Mouse (Mus musculus) limb, embryonic 13.5 days (tissue): ENCODE measurements around the gene Tprkb. TPM values are rescaled to one million over a fixed set of nuclear protein-coding genes. Genes with fewer than 3 reads are reported as not detected.
"Not testable (repeated sequence)": the region's sequence is repeated elsewhere in the genome, so short reads cannot be mapped to it uniquely, and the experiment has no call there.

Experiments used
- ATAC-seq: fragments of 200-750 bp; cut with Nextera tagmentation; 2 replicates; pipeline ENCODE4 v1.8.0; 2017; ENCODE audit warnings: low read depth, moderate number of reproducible peaks, moderate TSS enrichment; ENCODE audit not compliant: low FRiP score
- H3K27ac ChIP-seq: fragments of 300-500 bp; sonication (generic); 2 replicates; pipeline ENCODE4 v1.5.1; 2015; ENCODE audit warnings: inconsistent platforms, mild to moderate bottlenecking, moderate library complexity
- H3K27me3 ChIP-seq: fragments of 300-500 bp; sonication (generic); 2 replicates; pipeline ENCODE4 v1.6.1; 2015; ENCODE audit warnings: mild to moderate bottlenecking, inconsistent platforms
- H3K36me3 ChIP-seq: fragments of 300-500 bp; sonication (generic); 2 replicates; pipeline ENCODE4 v1.6.1; 2015; ENCODE audit warnings: inconsistent platforms, mild to moderate bottlenecking, moderate library complexity
- H3K4me1 ChIP-seq: fragments of 300-500 bp; sonication (generic); 2 replicates; pipeline ENCODE4 v1.6.1; 2015; ENCODE audit warnings: inconsistent platforms
- H3K4me2 ChIP-seq: fragments of 300-500 bp; sonication (generic); replicated peaks from 2 replicates; pipeline ENCODE4 v1.6.1; 2015; ENCODE audit warnings: inconsistent platforms, mild to moderate bottlenecking, moderate library complexity
- H3K4me3 ChIP-seq: fragments of 300-500 bp; sonication (generic); 2 replicates; pipeline ENCODE4 v1.5.1; 2015; ENCODE audit warnings: moderate library complexity, mild to moderate bottlenecking, inconsistent platforms
- H3K9ac ChIP-seq: fragments of 300-500 bp; sonication (generic); 2 replicates; pipeline ENCODE4 v1.6.1; 2015; ENCODE audit warnings: mild to moderate bottlenecking, inconsistent platforms
- H3K9me3 ChIP-seq: fragments of 300-500 bp; sonication (generic); 2 replicates; pipeline ENCODE4 v1.6.1; 2016; ENCODE audit warnings: inconsistent platforms
- WGBS: fragments of 180-500 bp; shearing (Covaris S2); methylation state at CpG from one replicate; pipeline ENCODE4 v1.1.7; 2015; 5-methylcytosine and 5-hydroxymethylcytosine counted together
- polyA plus RNA-seq: library from polyadenylated mRNA; unstranded; fragments of >200 nt; fragmentation: Nextera tagmentation; extraction: Ambion mirVana; gene quantifications from 2 replicates; pipeline ENCODE4 v1.2.1, GENCODE M21; 2015

Gene Tprkb
- polyA plus RNA-seq, 1 experiment from 2014 or later: 38.8 TPM

DNA sequence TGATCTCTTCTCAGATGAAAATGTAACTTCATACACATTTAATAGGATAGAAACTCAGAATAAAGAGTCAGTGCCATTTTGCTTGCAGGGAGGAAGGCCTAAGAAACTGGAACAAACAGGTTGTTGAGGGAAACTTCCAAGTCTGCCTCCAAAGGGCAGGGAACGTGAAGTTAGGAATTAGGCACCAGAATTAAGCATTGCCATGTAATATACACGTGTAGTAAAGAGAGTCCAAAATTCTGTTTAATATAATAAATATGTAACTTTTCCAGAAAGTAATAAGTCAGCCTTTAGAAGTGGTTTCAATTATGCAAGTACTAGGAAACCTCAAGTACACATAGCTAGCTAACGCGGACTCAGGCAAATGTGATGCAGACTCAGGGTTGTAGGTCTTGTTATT lies 7.7 kb downstream of the Tprkb start:
- 79% methylated on average over 4 of the region's 4 CpGs for WGBS

DNA sequence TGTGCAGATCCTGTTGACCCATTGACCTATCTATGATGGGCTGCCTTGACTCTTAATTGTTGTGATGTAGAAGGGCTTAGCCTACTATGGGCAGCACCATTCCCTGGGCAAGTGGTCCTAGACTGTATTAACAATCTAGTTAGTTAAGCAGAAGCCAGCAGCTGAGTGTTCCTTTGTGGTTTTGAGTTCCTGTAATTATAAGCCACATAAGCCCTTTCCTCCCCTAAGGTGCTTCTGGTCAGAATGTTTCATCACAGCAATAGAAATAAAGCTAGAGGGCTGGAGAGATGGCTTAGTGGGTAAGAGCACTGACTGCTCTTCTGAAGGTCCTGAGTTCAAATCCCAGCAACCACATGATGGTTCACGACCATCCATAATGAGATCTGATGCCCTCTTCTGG lies 12.0 kb downstream of the Tprkb start:
- no peak for ATAC-seq
- Histone ChIP-seq H3K4me2 (no peak overlapping the region), H3K27me3 (no peaks in the 10 kb centered on the region), H3K9me3 (no peaks in the 10 kb centered on the region), H3K36me3 (peaks cover 69% of the 10 kb centered on the region), H3K27ac (no peak overlapping the region), H3K4me3 (no peak overlapping the region), H3K9ac (no peak overlapping the region), H3K4me1 (no peaks in the 10 kb centered on the region)
- 94% methylated on average over 1 of the region's 1 CpGs for WGBS

More for the DNA sequence above, 7.7 kb downstream of the Tprkb start:
- Histone ChIP-seq H3K27ac (no peak overlapping the region), H3K4me1 (peaks cover 13% of the 10 kb centered on the region), H3K27me3 (no peaks in the 10 kb centered on the region), H3K36me3 (peaks cover 29% of the 10 kb centered on the region), H3K9me3 (no peaks in the 10 kb centered on the region), H3K9ac (no peak overlapping the region), H3K4me2 (no peak overlapping the region), H3K4me3 (no peak overlapping the region)
- no peak for ATAC-seq

DNA sequence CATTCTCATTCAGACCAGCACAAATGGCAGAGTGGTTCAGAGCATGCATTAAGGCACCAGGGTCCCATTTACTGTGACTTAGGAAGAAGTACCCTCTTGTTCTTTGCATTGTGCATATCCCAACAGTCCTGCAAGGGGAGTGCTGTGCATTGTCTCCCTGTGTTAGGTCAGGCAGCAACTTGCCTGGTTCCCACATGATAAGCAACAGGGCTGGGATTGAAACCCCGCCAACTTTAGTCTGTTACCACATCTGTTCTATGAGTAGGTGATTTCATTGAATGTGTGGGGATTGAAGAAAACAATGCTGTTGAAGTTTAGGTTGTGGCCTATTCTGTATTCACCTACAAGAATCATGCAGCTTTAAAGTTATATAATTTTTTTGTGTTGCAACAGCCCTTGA lies 15.0 kb downstream of the Tprkb start:
- Histone ChIP-seq H3K4me1 (no peaks in the 10 kb centered on the region), H3K27ac (no peak overlapping the region), H3K4me3 (no peak overlapping the region), H3K9ac (no peak overlapping the region), H3K9me3 (no peaks in the 10 kb centered on the region), H3K36me3 (peaks cover 85% of the 10 kb centered on the region), H3K27me3 (no peaks in the 10 kb centered on the region), H3K4me2 (no peak overlapping the region)
- WGBS: 97% methylated on average over 1 of the region's 1 CpGs
- no peak for ATAC-seq

DNA sequence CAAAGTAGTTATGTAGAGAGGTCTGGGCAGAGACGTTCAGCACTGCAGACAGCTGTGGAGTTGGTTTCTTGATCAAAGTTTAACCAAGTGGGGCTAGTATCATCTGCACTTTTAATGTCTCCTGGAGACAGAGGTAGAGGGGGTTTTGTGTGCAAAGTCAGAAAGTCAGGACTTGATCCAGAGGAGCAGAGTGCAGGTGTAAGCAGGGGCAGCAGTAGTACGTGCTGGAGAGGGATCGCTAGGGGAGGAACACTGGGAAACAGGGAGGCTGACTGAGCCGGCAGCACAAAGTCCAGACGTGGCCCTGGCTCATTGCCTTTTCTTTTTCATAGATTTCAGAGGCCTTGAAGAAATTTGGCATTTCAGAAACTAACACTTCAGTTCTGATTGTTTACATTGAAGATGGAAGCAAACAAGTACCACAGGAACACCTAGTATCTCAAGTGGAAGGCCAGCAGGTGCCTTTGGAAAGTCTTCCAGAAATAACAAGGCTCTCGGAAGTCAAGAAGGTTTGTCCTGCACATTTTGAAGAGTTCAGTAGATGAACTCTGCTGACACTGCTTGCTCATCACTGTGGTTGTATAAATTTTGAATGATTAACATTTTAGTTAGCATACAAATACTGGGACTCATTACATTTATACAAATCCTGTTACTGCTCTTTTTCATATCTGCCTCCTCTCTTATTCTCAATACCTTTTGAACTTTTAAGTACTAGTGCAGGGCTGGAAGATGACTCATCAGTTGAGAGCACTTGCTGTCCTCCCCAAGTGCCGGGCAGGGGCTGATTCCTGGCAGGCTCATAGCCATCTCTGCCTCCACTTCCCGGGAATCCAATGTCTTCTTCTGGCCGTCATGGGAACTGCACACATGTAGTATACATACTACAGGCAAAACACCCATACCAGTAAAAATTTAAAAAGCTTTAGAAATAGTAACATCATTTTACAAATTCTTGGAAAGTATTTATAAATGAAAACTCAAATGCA lies 16.1 kb downstream of the Tprkb start:
- Histone ChIP-seq H3K4me2 (no peak overlapping the region), H3K9ac (no peak overlapping the region), H3K27me3 (no peaks in the 10 kb centered on the region), H3K4me1 (no peaks in the 10 kb centered on the region), H3K9me3 (no peaks in the 10 kb centered on the region), H3K4me3 (no peak overlapping the region), H3K27ac (no peak overlapping the region), H3K36me3 (peaks cover 76% of the 10 kb centered on the region)
- no peak for ATAC-seq
- WGBS: 93% methylated on average over 9 of the region's 9 CpGs

DNA sequence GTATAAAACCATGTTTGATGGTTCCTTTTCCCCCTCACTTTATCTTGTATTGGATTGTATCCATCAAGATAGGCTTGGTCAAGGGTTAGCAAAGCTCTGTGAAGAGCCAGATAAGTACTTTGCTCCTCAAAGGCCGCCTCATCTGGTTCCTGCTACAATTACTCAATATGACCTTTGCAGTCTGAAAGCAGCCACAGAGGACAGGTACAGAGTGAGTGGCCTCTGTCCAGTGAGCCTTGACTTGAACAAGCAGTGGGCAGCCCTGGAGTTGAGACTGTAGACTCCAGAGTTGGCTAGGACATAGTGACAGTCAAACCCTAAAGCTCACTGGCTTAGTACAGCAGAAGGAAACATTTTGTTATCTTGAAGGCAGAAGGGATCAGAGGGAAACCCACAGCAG lies 17.6 kb downstream of the Tprkb start:
- Histone ChIP-seq H3K4me1 (no peaks in the 10 kb centered on the region), H3K27me3 (no peaks in the 10 kb centered on the region), H3K4me2 (no peak overlapping the region), H3K4me3 (no peak overlapping the region), H3K9ac (no peak overlapping the region), H3K27ac (no peak overlapping the region), H3K36me3 (peaks cover 69% of the 10 kb centered on the region), H3K9me3 (no peaks in the 10 kb centered on the region)
- no peak for ATAC-seq
- WGBS: 76% methylated on average over 1 of the region's 1 CpGs

DNA sequence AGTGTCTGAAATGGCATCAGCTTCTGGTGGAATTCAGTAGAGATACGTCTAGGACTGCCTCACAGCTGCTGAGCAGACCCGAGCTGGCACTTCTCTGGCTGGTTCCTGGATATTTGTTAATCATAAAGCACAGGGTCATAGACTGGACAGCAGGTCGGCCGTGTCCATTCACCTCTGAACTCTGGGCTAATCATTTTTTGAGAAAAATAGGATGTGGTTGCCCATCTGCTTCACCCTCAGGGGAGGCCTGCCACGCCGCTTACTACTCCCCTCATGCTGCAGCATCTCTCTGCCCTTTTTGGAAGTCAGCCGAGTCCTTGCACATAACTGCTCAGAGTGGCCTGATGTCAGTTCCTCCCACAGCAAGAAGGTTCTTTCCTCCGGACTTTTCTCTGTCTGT lies 22.4 kb downstream of the Tprkb start:
- no peak overlapping the region for H3K4me2 ChIP-seq
- ATAC-seq: no peak
- H3K36me3 ChIP-seq: peaks cover 25% of the 10 kb centered on the region
- no peak overlapping the region for H3K27ac ChIP-seq
- no peaks in the 10 kb centered on the region for H3K9me3 ChIP-seq
- no peaks in the 10 kb centered on the region for H3K27me3 ChIP-seq
- H3K4me3 ChIP-seq: no peak overlapping the region
- 82% methylated on average over 8 of the region's 8 CpGs for WGBS
- H3K9ac ChIP-seq: no peak overlapping the region
- peaks cover 4% of the 10 kb centered on the region; the same call in 1 of the 2 replicates for H3K4me1 ChIP-seq

DNA sequence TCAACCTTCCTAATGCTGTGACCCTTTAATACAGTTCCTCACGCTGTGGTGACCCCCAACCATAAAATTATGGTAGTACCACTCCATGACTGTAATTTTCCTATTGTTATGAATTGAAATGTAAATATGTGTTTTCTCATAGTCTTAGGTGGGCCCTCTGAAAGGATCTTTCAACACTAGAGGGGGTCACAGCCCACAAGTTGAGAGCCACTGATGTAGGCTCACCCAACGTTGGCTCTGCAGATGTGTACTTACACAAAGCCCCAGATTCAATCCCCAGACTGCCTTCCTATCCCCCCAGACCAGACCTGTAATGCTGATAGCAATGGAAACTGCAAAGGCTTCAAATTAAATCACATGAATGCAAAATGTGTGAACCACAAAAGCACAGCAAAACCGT lies 24.0 kb downstream of the Tprkb start:
- Histone ChIP-seq H3K36me3 (peaks cover 11% of the 10 kb centered on the region), H3K9me3 (no peaks in the 10 kb centered on the region), H3K4me1 (peaks cover 4% of the 10 kb centered on the region; the same call in 1 of the 2 replicates), H3K4me2 (no peak overlapping the region), H3K4me3 (no peak overlapping the region), H3K9ac (no peak overlapping the region), H3K27ac (no peak overlapping the region), H3K27me3 (no peaks in the 10 kb centered on the region)
- ATAC-seq: no peak
- 64% methylated on average over 3 of the region's 3 CpGs for WGBS

DNA sequence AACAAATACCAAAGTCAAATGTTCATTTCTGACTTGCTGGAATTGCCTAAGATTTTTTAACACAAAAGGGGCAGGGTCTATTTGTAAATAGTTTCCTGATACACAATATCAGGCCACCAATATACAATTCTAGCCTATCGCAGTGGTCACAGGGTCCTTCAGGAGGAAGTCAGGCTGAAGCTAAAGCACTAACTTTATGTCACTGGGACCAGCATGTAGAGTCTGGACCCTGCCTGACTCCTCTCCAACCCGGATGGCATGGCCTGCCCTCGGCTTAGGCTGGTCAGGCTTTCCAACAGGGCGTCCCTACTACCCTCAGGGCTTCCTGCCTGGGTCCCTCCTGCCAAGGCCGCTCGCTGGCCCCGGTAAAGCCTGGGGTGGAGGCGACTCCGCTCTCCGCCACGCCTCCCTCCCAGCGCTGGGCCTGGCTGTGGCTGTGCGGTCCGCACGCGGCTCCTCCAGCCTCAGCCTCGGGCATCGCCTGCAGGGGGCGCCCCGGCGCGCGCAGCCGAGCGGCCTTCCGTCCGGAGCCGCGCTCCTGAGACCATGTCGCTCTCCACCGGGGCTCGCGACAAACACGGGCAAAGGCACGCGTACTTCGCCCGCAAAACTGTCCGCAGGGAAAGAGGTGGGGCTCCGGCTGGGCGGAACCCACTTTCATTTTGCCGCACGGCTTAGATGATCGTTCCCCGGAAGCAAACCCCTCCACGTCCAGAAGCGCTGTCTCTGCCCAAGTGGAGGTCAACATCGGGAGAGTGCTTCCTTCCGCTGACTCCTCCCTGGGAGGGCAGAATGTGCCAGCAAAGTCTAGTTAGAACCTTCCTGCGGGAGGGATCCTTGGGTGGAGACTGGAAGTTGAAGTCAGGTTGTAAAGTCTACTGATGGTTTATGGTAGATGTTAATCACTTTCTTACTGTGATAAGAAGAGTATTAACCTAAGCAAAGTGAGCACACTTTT lies 25.1 kb downstream of the Tprkb start:
- Histone ChIP-seq H3K27ac (peak overlapping the region; percentile 33; the same call in 1 of the 2 replicates), H3K9ac (peak overlapping the region; percentile 67), H3K4me2 (peak overlapping the region; percentile 69), H3K4me3 (peak overlapping the region; percentile 52), H3K36me3 (peaks cover 11% of the 10 kb centered on the region)
- H3K27me3 ChIP-seq, H3K9me3 ChIP-seq, H3K4me1 ChIP-seq: not testable (repeated sequence)
- ATAC-seq: peak; percentile 94
- WGBS: 1% methylated on average over 49 of the region's 50 CpGs

DNA sequence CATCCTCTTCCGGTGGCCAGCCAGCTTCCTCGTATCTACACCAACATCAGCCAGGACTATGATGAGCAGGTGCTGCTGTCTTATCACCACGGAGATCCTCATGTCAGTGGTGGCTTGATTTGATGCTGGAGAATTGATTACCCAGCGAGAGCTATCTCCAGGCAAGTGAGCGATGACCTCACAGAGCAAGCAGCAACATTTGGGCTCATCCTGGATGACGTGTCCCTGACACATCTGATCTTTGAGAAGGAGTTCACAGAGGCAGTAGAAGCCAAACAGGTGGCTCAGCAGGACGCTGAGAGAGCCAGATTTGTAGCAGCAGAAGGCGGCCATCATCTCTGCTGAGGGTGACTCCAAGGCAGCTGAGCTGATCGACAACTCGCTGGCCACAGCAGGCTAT lies 27.0 kb downstream of the Tprkb start:
- Histone ChIP-seq H3K27ac (no peak overlapping the region), H3K27me3 (no peaks in the 10 kb centered on the region), H3K4me2 (no peak overlapping the region), H3K4me3 (no peak overlapping the region), H3K9ac (no peak overlapping the region), H3K9me3 (no peaks in the 10 kb centered on the region), H3K36me3 (peaks cover 19% of the 10 kb centered on the region), H3K4me1 (peaks cover 4% of the 10 kb centered on the region; the same call in 1 of the 2 replicates)
- WGBS: 71% methylated on average over 10 of the region's 10 CpGs
- ATAC-seq: no peak

DNA sequence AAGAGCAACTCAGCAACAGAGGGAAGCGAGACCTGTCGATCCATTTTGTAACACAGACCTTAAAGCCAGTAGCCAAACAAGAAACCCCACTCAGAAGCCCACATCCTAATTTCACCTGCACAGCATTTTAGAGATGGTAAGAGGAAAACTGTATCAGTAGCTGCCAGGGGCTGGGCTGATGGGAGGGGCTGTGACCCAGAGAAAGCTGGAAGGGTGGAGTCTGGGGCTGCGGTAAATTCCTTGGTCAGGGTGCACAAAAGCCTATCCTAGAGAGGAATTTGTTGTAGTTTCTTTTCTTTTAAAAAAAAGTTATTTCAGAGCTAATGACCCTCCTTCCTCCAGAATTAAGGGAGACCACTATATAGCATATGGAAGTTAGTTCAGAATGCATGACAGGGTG lies 30.8 kb downstream of the Tprkb start:
- Histone ChIP-seq H3K4me2 (no peak overlapping the region), H3K9ac (no peak overlapping the region), H3K4me1 (peaks cover 2% of the 10 kb centered on the region; the same call in 1 of the 2 replicates), H3K4me3 (no peak overlapping the region), H3K36me3 (peaks cover 56% of the 10 kb centered on the region), H3K9me3 (no peaks in the 10 kb centered on the region), H3K27ac (no peak overlapping the region), H3K27me3 (no peaks in the 10 kb centered on the region)
- ATAC-seq: no peak
- 100% methylated on average over 3 of the region's 3 CpGs for WGBS

DNA sequence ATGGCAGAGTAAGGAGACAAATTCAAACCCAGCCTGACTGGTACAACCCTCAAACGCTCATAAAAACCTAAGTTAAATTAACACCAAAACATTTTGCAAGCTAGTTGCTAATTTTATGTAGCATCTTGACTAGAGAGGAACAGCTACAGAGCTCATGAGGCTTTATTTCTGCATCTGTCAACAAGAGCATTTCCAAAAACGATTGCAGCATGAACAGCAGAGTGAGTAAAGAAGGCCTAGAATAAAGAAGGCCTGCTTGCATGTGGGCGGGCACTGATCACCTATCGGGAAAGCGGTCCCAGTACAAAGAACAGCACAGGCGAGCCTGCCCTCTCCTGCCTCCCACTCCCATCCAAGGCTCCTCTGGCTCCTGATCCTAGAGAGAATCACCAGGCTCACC lies 36.9 kb downstream of the Tprkb start:
- H3K9ac ChIP-seq: no peak overlapping the region
- H3K4me3 ChIP-seq: no peak overlapping the region

DNA sequence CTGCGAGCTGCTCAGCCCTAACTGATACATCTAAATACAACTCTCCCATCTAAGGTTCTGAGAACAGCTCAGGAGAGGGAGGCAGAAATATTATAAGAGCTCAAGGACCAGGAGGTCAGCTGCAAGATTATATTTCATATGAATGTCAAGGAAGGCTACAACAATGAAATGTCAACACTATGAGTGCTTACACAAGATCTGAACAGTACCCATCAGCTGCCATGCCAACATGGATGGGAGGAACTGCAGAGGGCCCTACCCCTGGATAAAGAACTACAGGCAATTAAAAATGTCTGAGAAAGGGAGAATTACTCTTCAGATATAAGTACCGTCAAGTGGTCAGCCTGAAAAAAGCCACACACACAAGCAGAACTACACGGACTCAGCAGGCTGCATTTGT lies 45.9 kb downstream of the Tprkb start:
- no peaks in the 10 kb centered on the region for H3K27me3 ChIP-seq
- no peak overlapping the region for H3K4me3 ChIP-seq
- H3K9ac ChIP-seq: no peak overlapping the region
- H3K36me3 ChIP-seq: peaks cover 51% of the 10 kb centered on the region
- no peak overlapping the region for H3K4me2 ChIP-seq
- ATAC-seq: no peak
- peaks cover 11% of the 10 kb centered on the region for H3K4me1 ChIP-seq
- no peaks in the 10 kb centered on the region for H3K9me3 ChIP-seq
- no peak overlapping the region for H3K27ac ChIP-seq
- WGBS: 92% methylated on average over 3 of the region's 3 CpGs

More for the DNA sequence above, 36.9 kb downstream of the Tprkb start:
- 86% methylated on average over 6 of the region's 6 CpGs for WGBS
- no peaks in the 10 kb centered on the region for H3K27me3 ChIP-seq
- H3K36me3 ChIP-seq: peaks cover 93% of the 10 kb centered on the region
- no peak overlapping the region for H3K27ac ChIP-seq
- no peak overlapping the region for H3K4me2 ChIP-seq
- no peak for ATAC-seq
- no peaks in the 10 kb centered on the region for H3K9me3 ChIP-seq
- H3K4me1 ChIP-seq: no peaks in the 10 kb centered on the region
